Mouse (Mus musculus): ENCODE data around the gene Slc25a30. TPM values are rescaled to one million over a fixed set of nuclear protein-coding genes. Genes with fewer than 3 reads are reported as not detected.
A peak's percentile ranks its signal among the peaks of the same experiment; 100 is the strongest.

Slc25a30 gene
- polyA plus RNA-seq, 1 experiment from 2014 or later: 9.2 TPM

GRCm38 (mm10) chr14:75809931-75810330 lies 23.1 kb upstream of the Slc25a30 start:
- no peaks in the 10 kb centered on the region for H3K9me3 ChIP-seq (ENCODE audit: control insufficient read depth, low read length)
- H3K4me1 ChIP-seq (ENCODE audit: control insufficient read depth in 2 of 2, insufficient read depth in 2 of 2, low read length in 2 of 2): peaks cover 10 to 12% of the 10 kb centered on the region in 2 experiments
- no peak overlapping the region for H3K4me3 ChIP-seq (ENCODE audit: control insufficient read depth in 1 of 2, insufficient read depth in 1 of 2, low read depth in 1 of 2, low read length in 2 of 2)
- H3K27me3 ChIP-seq (ENCODE audit: control insufficient read depth, insufficient read depth, low read length): no peaks in the 10 kb centered on the region
- no peaks in the 10 kb centered on the region for H3K36me3 ChIP-seq (ENCODE audit: control insufficient read depth, insufficient read depth, low read length)
- 80% methylated on average over 6 of the region's 6 CpGs for WGBS
- ATAC-seq (ENCODE audit: insufficient number of reproducible peaks, insufficient read depth, low FRiP score, low read depth): no peak
- H3K27ac ChIP-seq (replicated peaks in 1 of 2; ENCODE audit: control insufficient read depth in 1 of 2, insufficient read depth in 1 of 2, low read depth in 2 of 2, low read length in 2 of 2): no peak overlapping the region
- H3K4me2 ChIP-seq (ENCODE audit: low read length): no peak overlapping the region
- no peak overlapping the region for H3K9ac ChIP-seq (ENCODE audit: low read length)

- Histone ChIP-seq H3K9me3 (ENCODE audit: control insufficient read depth, low read length) (no peaks in the 10 kb centered on the region), H3K27ac (replicated peaks in 1 of 2; ENCODE audit: control insufficient read depth in 1 of 2, insufficient read depth in 1 of 2, low read depth in 2 of 2, low read length in 2 of 2) (peak overlapping the region; percentile 58 to 66), H3K4me2 (ENCODE audit: low read length) (peak overlapping the region; percentile 40; the same call in 1 of the 2 replicates), H3K27me3 (ENCODE audit: control insufficient read depth, insufficient read depth, low read length) (no peaks in the 10 kb centered on the region), H3K4me1 (ENCODE audit: control insufficient read depth in 2 of 2, insufficient read depth in 2 of 2, low read length in 2 of 2) (peaks cover 18 to 28% of the 10 kb centered on the region in 2 experiments), H3K36me3 (ENCODE audit: control insufficient read depth, insufficient read depth, low read length) (no peaks in the 10 kb centered on the region), H3K4me3 (ENCODE audit: control insufficient read depth in 1 of 2, insufficient read depth in 1 of 2, low read depth in 1 of 2, low read length in 2 of 2) (no peak overlapping the region), H3K9ac (ENCODE audit: low read length) (no peak overlapping the region)
- 25% methylated on average over 8 of the region's 8 CpGs for WGBS
- peak; percentile 72 for ATAC-seq (ENCODE audit: insufficient number of reproducible peaks, insufficient read depth, low FRiP score, low read depth)
These were observed 21.0 kb upstream of the Slc25a30 start for GRCm38 (mm10) chr14:75807800-75808199.

- Histone ChIP-seq H3K4me1 (ENCODE audit: control insufficient read depth in 2 of 2, insufficient read depth in 2 of 2, low read length in 2 of 2) (peaks cover 6 to 7% of the 10 kb centered on the region in 2 experiments), H3K4me3 (ENCODE audit: control insufficient read depth in 1 of 2, insufficient read depth in 1 of 2, low read depth in 1 of 2, low read length in 2 of 2) (no peak overlapping the region), H3K27ac (replicated peaks in 1 of 2; ENCODE audit: control insufficient read depth in 1 of 2, insufficient read depth in 1 of 2, low read depth in 2 of 2, low read length in 2 of 2) (no peak overlapping the region), H3K36me3 (ENCODE audit: control insufficient read depth, insufficient read depth, low read length) (no peaks in the 10 kb centered on the region), H3K9me3 (ENCODE audit: control insufficient read depth, low read length) (no peaks in the 10 kb centered on the region), H3K9ac (ENCODE audit: low read length) (no peak overlapping the region), H3K4me2 (ENCODE audit: low read length) (no peak overlapping the region), H3K27me3 (ENCODE audit: control insufficient read depth, insufficient read depth, low read length) (no peaks in the 10 kb centered on the region)
- no peak for ATAC-seq (ENCODE audit: insufficient number of reproducible peaks, insufficient read depth, low FRiP score, low read depth)
- 42% methylated on average over 5 of the region's 5 CpGs for WGBS
These were observed 11.0 kb upstream of the Slc25a30 start for GRCm38 (mm10) chr14:75797769-75798386.

- Histone ChIP-seq H3K36me3 (ENCODE audit: control insufficient read depth, insufficient read depth, low read length) (no peaks in the 10 kb centered on the region), H3K4me3 (ENCODE audit: control insufficient read depth in 1 of 2, insufficient read depth in 1 of 2, low read depth in 1 of 2, low read length in 2 of 2) (no peak overlapping the region), H3K4me1 (ENCODE audit: control insufficient read depth in 2 of 2, insufficient read depth in 2 of 2, low read length in 2 of 2) (no peaks in the 10 kb centered on the region), H3K4me2 (ENCODE audit: low read length) (no peak overlapping the region), H3K9ac (ENCODE audit: low read length) (no peak overlapping the region), H3K9me3 (ENCODE audit: control insufficient read depth, low read length) (no peaks in the 10 kb centered on the region), H3K27ac (replicated peaks in 1 of 2; ENCODE audit: control insufficient read depth in 1 of 2, insufficient read depth in 1 of 2, low read depth in 2 of 2, low read length in 2 of 2) (no peak overlapping the region), H3K27me3 (ENCODE audit: control insufficient read depth, insufficient read depth, low read length) (no peaks in the 10 kb centered on the region)
- ATAC-seq (ENCODE audit: insufficient number of reproducible peaks, insufficient read depth, low FRiP score, low read depth): no peak
- whole genome bisulfite sequencing: 85% methylated on average over 4 of the region's 4 CpGs
These were observed 9.1 kb upstream of the Slc25a30 start for GRCm38 (mm10) chr14:75795918-75796317.

- H3K27ac ChIP-seq (replicated peaks in 1 of 2; ENCODE audit: control insufficient read depth in 1 of 2, insufficient read depth in 1 of 2, low read depth in 2 of 2, low read length in 2 of 2): no peak overlapping the region
- H3K9me3 ChIP-seq (ENCODE audit: control insufficient read depth, low read length): no peaks in the 10 kb centered on the region
- no peak overlapping the region for H3K9ac ChIP-seq (ENCODE audit: low read length)
- H3K4me2 ChIP-seq (ENCODE audit: low read length): no peak overlapping the region
- H3K36me3 ChIP-seq (ENCODE audit: control insufficient read depth, insufficient read depth, low read length): no peaks in the 10 kb centered on the region
- H3K4me3 ChIP-seq (ENCODE audit: control insufficient read depth in 1 of 2, insufficient read depth in 1 of 2, low read depth in 1 of 2, low read length in 2 of 2): no peak overlapping the region
- no peak for ATAC-seq (ENCODE audit: insufficient number of reproducible peaks, insufficient read depth, low FRiP score, low read depth)
- H3K4me1 ChIP-seq (ENCODE audit: control insufficient read depth in 2 of 2, insufficient read depth in 2 of 2, low read length in 2 of 2): no peaks in the 10 kb centered on the region
- H3K27me3 ChIP-seq (ENCODE audit: control insufficient read depth, insufficient read depth, low read length): no peaks in the 10 kb centered on the region
- whole genome bisulfite sequencing: 74% methylated on average over 5 of the region's 5 CpGs
These were observed 7.9 kb upstream of the Slc25a30 start for GRCm38 (mm10) chr14:75794726-75795125.

GRCm38 (mm10) chr14:75794324-75794723 lies 7.5 kb upstream of the Slc25a30 start:
- Histone ChIP-seq H3K36me3 (ENCODE audit: control insufficient read depth, insufficient read depth, low read length) (no peaks in the 10 kb centered on the region), H3K9ac (ENCODE audit: low read length) (no peak overlapping the region), H3K27me3 (ENCODE audit: control insufficient read depth, insufficient read depth, low read length) (no peaks in the 10 kb centered on the region), H3K9me3 (ENCODE audit: control insufficient read depth, low read length) (no peaks in the 10 kb centered on the region), H3K4me1 (ENCODE audit: control insufficient read depth in 2 of 2, insufficient read depth in 2 of 2, low read length in 2 of 2) (peaks cover 0 to 2% of the 10 kb centered on the region in 2 experiments; a peak in 2 of 4 replicates), H3K27ac (replicated peaks in 1 of 2; ENCODE audit: control insufficient read depth in 1 of 2, insufficient read depth in 1 of 2, low read depth in 2 of 2, low read length in 2 of 2) (no peak overlapping the region), H3K4me2 (ENCODE audit: low read length) (no peak overlapping the region), H3K4me3 (ENCODE audit: control insufficient read depth in 1 of 2, insufficient read depth in 1 of 2, low read depth in 1 of 2, low read length in 2 of 2) (no peak overlapping the region)
- 72% methylated on average over 6 of the region's 6 CpGs for WGBS
- no peak for ATAC-seq (ENCODE audit: insufficient number of reproducible peaks, insufficient read depth, low FRiP score, low read depth)

- no peaks in the 10 kb centered on the region for H3K27me3 ChIP-seq (ENCODE audit: control insufficient read depth, insufficient read depth, low read length)
- H3K4me1 ChIP-seq (ENCODE audit: control insufficient read depth in 2 of 2, insufficient read depth in 2 of 2, low read length in 2 of 2): peaks cover 0 to 3% of the 10 kb centered on the region in 2 experiments; a peak in 2 of 4 replicates
- no peak overlapping the region for H3K4me2 ChIP-seq (ENCODE audit: low read length)
- 84% methylated on average over 4 of the region's 4 CpGs for WGBS
- no peak overlapping the region for H3K4me3 ChIP-seq (ENCODE audit: control insufficient read depth in 1 of 2, insufficient read depth in 1 of 2, low read depth in 1 of 2, low read length in 2 of 2)
- ATAC-seq (ENCODE audit: insufficient number of reproducible peaks, insufficient read depth, low FRiP score, low read depth): no peak
- H3K9me3 ChIP-seq (ENCODE audit: control insufficient read depth, low read length): no peaks in the 10 kb centered on the region
- H3K9ac ChIP-seq (ENCODE audit: low read length): no peak overlapping the region
- no peak overlapping the region for H3K27ac ChIP-seq (replicated peaks in 1 of 2; ENCODE audit: control insufficient read depth in 1 of 2, insufficient read depth in 1 of 2, low read depth in 2 of 2, low read length in 2 of 2)
- no peaks in the 10 kb centered on the region for H3K36me3 ChIP-seq (ENCODE audit: control insufficient read depth, insufficient read depth, low read length)
These were observed 6.3 kb upstream of the Slc25a30 start for GRCm38 (mm10) chr14:75793110-75793509.

- no peak overlapping the region for H3K4me3 ChIP-seq (ENCODE audit: control insufficient read depth in 1 of 2, insufficient read depth in 1 of 2, low read depth in 1 of 2, low read length in 2 of 2)
- H3K4me2 ChIP-seq (ENCODE audit: low read length): no peak overlapping the region
- 81% methylated on average over 3 of the region's 3 CpGs for WGBS
- no peak overlapping the region for H3K9ac ChIP-seq (ENCODE audit: low read length)
- H3K36me3 ChIP-seq (ENCODE audit: control insufficient read depth, insufficient read depth, low read length): no peaks in the 10 kb centered on the region
- ATAC-seq (ENCODE audit: insufficient number of reproducible peaks, insufficient read depth, low FRiP score, low read depth): no peak
- H3K9me3 ChIP-seq (ENCODE audit: control insufficient read depth, low read length): no peaks in the 10 kb centered on the region
- no peaks in the 10 kb centered on the region for H3K27me3 ChIP-seq (ENCODE audit: control insufficient read depth, insufficient read depth, low read length)
- no peak overlapping the region for H3K27ac ChIP-seq (replicated peaks in 1 of 2; ENCODE audit: control insufficient read depth in 1 of 2, insufficient read depth in 1 of 2, low read depth in 2 of 2, low read length in 2 of 2)
- H3K4me1 ChIP-seq (ENCODE audit: control insufficient read depth in 2 of 2, insufficient read depth in 2 of 2, low read length in 2 of 2): peaks cover 0 to 3% of the 10 kb centered on the region in 2 experiments; a peak in 2 of 4 replicates
These were observed 4.5 kb upstream of the Slc25a30 start for GRCm38 (mm10) chr14:75791372-75791771.
